Mouse (Mus musculus) monocyte, adult 2 months (primary cell): ENCODE measurements at regions not wholly inside any gene's neighbourhood (a gene's known extent, or its start where the extent isn't known, plus 50 kb on each side); places are given as distances from the start of the nearest gene placed in this dataset.

Source experiments
- DNase-seq, 2 experiments: peaks; one replicate each; pipeline ENCODE4 v3.0.0; 2022; ENCODE audit warnings: low spot score in 2 of 2, low read depth in 1 of 2

DNA sequence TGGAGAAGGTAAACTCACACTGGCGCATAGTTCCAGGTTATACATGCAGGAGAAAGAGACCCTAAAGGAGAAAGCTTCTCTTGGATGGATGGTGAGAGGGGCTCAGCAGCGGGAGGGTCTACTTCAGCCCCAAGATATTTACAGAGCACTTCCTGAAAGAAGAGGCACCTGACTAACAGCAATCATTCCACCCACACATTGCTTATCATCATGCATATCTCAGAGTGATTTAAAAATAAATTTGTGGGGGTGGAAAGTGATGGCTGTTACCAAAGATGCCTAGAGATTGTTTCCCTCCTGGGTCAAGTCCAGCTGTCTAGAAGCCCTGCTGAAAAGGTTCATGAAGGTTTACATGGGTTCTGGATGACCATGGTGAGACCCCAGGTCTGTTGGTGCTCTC, 184.4 kb upstream of the Sesn3 start:
- no peak for DNase-seq

DNA sequence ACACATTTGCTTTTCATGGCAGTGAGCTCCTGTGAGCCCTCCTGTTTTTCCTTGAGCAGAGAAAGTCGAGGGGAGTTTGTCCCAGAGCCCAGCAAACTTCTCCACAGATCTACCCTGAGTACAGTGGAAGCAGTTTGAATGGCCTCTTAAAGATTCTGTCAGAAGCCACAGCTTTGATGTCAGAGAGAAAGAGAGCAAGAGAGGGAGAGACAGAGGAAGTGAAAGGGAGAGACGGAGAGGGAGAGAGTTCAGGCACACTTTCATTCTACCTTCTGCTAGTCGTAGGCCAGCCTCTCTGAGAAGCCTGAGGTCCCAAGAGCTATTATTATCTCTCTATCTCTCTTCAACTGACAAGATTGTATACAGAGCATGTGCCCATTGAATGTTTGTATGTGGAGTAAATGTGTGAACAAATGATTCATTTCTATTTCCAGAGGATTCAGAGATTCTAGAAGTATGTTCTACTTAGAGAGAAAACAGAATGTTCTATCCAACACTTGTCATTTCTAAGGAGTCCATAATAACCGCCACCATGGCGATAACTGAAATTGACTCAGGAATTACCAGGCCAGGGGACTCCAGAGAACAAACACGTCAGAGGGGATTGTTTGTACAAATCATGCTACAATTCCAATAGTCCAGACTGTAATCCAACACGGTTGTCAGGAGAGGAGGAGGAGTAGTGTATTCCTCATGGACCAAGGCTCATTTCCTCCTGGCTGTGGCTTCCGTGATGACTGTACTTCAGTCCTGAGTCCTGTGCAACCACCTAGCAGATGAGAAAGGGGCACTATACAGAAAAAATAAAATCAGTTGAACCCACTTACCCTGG, 183.6 kb upstream of the Sesn3 start:
- DNase-seq: no peak

DNA sequence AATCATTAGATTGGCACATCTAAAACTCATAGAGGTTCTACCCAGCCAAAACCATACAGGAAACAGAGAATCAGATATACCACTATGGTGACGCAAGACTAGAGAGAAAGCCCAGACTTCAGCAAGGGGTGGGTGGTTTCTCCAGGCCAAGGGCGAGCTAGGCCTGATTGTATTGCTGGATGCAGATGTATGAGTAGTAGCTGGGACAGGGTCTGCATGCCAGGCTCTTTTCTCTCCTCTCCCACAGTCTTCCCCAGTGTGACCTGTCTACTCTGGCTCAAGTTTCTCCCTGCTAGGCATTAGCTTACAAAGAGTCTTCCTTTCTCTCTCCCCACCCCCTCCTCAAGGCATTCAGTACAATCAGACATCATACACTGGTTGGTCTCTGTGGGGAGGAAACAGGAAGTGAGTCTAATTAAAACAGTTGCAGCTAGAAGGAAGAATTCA, 181.8 kb upstream of the Sesn3 start:
- DNase-seq: peak in 1 of 2 experiments; percentile 9

DNA sequence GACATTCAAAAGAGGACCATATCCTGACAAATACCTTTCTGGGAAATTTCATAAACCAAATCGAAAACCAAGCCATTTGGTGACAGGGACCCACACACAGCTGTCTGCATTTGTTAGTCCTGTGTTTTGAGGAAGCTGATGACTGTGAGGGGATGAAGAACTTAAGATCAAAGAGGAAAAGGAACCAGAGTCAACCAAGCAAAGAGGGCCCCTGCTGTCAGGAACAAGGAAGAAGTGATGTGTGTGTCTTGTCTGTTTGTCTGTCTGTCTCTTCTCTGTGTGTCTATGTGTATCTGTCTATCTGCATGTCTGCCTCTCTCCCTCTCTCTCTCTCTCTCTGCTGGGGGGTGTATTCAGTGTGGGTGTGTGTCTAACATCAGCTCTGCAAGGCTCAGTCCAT, 171.3 kb upstream of the Sesn3 start:
- no peak for DNase-seq

DNA sequence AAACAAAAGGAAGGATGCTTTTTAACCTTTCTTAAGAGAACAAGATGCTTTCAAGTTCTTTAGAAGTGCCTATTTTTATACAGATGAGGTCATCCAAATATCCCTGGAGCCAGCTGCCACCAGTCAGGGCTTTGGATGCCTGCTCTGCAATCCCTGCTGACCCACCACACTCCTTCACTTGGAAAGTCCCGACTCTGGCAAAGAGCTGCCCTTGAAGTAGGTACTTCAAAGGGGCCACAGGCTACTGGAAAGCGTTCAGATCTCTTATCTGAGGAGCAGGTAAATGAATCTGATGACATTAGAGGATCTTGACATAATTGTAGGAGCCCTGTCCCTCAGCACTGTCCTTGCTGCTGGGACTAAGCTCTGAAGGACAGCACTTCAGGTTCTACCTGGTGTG, 169.9 kb upstream of the Sesn3 start:
- DNase-seq: no peak

DNA sequence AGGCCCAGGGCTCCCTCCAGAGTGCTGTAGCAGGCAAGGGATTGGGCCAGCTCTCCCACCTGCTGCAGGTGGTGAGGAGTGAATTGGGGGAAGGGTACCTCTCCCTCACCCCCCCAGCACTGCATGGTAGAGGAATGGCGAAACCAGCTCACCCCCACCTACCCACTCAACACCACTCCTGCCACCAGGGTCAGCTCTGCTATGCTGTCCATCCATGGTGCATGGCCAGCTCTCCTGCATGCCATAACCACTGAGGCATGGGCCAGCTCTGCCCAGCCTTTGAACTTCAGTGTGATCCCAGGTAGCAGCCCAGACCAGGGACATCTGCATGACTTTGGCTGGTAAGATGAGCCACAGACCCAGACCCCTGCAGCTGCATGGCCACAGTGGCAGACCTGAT, 168.5 kb upstream of the Sesn3 start:
- no peak for DNase-seq

DNA sequence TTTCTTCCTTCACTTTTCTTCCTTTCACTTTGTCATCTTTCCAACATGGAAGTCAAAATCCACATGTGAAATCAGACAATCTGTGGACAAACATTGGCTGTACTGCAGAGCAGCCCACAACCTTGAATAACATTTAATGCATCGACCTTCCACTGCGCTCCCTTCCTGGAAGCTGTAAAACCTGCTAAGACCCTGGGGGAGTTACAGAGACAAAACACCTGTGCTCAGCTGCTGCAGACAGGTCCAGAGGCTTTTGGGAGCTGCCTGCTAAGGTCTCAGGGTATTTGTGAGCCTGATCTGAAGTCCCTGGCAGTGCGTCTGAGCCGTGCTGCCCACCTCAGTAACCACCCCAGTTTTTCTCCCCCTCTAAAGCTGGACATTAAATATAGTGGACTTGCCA, 166.1 kb upstream of the Sesn3 start:
- DNase-seq: no peak

DNA sequence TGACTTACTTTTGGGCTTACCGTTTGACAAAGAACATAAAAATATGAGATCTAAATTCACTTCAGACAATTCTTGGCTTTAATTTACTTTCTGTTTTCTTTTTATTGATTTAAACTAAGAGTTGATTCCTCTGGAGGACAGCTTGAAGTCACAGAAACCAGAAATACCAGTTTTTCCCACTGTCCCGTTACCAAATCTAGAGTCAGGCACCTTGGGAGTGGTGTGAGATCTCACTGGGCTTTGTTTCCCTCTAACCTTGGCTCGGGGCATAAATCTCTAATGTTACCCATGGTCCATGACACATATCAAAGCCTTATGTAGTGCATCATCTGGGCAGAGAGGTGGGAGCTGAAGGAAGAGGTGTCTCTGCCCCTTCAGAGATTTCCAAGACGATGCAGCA, 165.4 kb upstream of the Sesn3 start:
- DNase-seq: no peak

DNA sequence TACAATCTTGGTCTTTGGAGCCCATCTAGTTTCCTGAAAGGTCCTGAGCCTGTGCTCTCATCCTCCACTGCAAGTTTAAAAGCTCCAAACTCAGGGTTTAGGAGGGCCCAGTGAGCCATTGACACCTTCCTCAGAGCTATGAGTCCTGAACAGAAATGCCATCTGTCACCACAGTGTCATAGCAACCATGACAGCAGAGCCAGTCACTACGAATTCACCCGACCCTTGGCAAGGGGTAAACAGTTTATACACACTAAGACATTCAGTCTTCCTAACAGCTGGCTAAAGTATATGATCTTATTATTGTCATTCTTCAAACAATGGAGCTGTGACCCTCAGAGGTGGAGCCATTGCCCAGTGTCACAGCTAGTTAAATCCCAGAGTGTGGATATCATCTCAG, 163.2 kb upstream of the Sesn3 start:
- no peak for DNase-seq

DNA sequence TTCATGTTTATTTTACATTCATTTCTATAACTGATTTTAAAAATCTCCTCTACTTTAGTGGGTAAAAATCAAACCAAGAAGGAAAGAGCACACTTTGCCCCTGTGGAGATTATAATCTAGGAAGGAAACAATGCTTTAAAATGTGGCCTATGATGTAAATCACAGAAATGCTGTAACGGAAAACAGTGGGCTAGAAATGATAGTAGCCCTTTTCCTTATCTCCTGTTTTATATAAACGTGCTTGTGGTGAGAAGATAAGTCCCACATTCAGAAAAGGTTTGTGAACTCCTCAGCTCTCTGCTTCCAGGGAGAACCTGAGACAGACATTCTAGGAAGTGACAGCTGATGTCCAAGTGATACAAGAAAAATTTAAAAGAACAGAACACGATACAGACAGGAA, 159.3 kb upstream of the Sesn3 start:
- DNase-seq: no peak

DNA sequence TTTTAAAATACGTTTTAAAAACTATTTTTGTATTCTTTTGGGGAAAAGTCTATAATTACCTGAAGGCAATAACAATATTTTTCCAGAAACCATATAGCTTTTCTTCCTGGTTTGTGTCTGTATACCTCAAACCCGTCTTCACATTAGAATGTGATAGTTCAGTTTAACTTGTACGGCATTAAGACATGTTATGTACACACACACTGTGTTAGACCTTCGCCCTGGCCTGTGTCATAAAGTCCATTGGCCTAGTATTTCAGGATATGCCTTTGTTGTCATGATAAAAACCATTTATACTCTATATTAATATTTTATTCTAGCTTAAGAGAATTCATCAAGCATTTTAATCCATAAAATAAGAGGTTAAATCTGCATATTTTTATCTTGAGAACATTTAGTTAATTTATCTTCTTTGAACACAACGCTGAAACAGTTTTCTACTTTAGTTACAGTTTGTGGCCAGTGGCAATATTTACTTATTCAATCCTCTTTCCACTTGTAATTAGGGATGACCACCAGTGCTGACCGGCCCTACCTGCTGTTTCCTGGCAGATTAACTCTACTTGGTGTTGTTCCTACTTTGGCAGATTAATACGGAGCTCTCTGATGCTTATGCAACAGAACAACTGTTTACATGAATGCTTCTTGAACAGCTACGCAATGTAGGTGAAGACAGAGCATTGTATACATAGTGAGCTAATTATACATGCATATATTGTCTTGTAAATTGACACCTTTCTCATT, 158.6 kb upstream of the Sesn3 start:
- no peak for DNase-seq

DNA sequence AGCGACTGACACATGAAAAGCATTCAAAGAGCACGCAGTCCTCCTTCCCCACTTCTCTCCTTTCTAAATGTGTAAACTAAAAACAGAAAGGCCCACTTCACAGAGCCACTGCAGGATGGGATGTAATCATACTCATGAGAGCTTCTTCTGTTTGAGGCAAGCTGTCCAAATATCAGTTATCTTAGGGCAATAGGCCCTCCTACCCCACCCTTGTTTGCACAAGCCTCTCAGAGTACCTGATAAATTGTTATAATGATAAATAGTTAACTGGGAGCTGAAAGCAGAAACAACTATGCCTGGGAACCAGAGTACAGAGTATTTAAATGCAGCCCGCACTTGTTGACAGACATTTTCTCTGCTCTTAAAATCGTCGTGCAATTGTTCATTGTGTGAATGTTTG, 141.5 kb upstream of the Sesn3 start:
- no peak for DNase-seq

DNA sequence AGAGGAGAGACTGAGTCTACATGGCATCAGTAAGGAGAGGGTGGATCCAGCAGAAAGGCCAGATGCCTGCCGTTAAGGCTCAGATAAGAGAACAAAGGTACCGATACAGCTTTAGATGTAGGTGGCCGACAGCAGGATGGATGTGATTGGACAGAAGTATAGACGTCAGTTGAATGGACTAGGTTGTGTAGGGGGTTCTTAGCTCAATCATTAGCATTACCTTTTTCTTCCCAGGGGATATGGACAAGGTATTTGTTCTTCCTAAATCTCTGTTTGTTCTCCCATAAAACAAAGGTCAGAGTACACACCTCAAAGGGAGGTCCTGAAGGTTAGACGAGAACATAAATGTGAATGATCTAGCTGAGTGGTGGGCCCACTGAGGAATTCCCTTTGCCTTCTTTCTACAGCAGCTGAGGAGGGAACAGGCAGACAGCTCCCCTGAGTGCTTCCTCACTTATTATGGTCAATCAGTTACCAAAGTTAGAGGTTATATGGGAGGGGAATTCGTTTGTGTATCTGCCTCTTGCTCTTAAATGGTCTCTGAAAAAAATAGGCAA, 139.9 kb upstream of the Sesn3 start:
- no peak for DNase-seq

DNA sequence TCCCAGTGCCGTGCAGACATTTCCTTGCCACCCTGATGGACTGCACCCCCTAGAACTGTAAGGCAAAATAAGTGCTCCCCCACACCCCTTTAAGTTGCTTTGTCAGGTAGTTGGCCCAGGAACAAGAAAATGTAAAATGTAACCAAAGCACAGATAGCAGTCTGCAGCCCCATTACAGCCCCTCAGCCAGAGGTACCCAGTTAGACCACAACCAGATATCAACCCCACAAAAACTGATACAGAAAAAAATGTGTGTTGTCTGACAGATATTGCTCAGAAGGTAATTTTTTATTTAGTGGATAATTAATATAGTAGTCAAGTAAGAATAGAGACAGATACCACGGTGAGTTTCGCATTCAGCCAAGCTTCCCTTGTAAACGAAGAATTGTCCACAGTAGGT, 133.5 kb upstream of the Sesn3 start:
- no peak for DNase-seq

DNA sequence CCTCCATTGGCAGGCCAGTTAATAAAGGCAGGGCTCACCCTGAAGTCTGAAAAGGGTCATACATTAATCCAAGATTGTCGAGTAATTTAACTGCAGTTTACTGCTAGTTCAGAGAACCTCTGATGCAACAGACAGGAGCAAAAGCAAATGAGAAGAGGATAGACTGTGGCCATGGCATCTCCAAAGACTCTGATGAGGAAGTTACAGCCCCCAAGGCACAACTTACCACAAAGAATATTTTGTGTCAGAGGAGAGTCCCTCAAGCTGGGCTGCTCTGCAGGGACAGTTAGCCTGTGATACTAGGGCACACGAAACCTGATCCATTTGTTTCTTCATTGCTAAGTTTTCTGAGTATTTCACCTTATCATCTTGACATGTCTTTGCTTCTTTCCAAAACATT, 130.9 kb upstream of the Sesn3 start:
- DNase-seq: no peak

DNA sequence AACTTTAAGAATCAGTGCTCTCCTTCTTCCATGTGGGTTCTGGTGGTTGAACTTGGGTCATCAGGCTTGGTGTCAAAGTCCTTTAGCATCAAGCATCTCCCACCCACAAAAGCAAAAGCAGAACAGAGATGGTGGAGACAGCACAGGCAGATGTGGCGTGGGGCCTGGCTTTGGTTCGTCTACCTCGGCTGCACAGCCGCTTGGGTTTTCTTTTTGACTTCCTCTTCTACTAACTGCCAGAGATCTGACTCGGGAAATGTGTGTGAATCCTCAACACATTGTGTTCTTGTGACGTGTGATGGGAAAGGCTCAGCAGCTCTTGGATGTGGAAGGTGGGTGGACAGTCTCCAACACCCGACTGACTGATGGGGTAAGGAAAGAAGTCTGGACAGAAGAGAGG, 127.8 kb upstream of the Sesn3 start:
- peak in 1 of 2 experiments; percentile 3 for DNase-seq

DNA sequence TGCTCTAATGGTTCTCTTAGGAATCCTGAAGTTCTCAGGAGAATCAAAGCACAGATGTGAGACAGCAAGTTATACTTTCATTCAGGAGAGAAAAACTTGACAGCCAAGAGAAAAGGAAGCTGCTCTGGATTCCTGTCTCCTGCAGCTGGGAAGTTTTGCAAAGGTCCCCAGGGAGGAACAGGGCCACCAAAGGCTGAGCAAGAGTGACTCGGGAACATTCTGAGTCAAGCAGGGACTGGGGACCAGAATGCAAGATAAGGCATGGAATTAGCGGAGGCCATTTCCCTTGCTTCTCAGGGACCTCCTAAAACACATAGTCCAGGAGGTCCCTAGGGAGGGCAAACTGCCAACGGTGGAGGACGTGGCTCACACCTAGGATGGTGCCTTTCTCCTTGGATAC, 127.1 kb upstream of the Sesn3 start:
- DNase-seq: no peak

DNA sequence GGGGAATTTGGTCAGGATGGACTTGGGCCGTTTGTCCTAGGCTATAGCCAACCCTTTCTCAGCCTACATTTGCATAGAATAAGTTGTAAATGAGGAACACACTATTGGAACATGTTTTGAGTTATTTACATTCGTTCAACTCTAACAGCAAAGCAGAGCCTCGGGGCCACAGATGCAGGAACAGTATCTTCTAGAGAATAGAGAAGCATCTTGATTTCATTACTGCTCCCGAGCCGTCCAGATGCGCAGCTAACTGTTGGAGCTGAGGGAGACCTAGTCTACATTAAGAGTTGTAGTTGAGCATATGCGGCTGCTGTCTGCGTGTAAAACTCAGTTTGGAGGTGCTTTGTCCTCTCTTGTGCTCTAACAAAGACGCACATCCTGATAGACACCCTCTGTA, 124.6 kb upstream of the Sesn3 start:
- DNase-seq: no peak

DNA sequence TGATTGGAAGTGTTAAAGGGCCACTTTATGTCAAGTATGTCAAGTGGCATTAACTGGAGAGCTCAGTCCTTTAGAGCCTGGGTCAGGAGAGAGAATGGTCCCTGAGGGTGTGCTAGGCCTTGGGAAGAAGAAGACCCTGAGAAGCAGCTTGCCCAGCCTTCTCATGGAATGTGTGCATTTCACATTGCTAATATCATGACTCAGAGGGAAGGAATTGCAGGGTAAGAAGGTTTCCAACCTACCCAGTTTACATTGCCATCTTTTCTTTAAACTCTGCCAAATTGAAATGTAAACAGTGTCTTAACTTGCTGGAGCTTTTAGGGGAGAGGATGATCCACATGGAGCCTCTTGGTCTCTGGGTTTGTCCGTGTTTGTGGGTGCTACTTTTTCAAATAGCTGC, 117.9 kb upstream of the Sesn3 start:
- DNase-seq: no peak

DNA sequence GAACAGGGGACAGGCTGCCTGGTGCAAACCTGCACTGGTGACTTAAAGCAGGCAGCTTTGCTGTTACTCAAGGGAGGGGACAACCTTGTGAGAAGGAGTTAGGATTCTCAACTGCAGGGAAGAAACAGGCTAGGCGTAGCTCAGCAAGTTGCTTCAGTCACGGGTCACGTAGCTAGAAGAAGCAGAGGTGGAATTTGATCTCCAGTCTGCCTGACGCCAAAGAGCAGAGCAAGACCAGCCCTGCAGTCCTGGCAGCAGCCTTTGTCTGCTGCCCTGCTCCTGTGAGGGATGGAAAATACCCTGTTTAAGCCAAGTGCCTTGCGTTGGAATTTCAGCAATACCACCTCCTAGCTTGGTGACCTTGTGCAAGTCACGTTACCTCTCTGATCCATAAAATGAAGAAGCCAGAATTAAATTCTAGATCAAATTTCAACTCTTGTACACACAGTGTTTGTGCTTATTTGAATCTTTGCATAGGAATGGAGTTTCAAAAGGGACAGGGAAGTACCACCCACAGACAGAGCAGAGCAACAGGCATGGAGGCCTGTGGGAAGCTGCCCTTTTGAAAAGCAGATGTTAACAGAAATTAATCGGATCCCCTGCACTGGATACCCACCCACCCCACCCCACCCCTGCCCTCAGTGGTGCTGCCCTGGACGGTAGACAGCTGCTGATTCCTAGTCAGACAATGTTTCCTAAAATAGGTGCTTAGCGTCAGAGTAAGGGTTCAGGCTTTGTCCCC, 116.6 kb upstream of the Sesn3 start:
- DNase-seq: no peak

DNA sequence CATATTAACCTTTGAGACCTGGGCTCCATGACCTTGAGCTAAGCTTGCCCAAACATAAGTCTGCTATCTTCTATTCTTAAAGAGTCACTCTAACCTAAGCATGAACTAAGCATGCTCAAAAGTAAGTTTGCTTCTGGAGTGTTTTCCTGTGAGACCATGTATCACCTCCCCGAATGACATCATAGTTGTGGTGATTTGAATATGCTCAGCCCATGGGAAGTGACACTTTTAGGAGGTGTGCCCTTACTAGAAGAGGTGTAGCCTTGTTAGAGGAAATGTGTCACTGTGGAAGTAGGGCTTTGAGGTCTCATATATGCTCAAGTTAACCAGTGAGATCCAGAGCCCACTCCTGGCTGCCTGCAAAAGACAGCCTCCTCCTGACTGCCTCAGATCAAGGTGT, 114.7 kb upstream of the Sesn3 start:
- DNase-seq: no peak
